Comparison of ENCODE assay signal across 8 mouse cellular contexts in genomic region chr17:10319431-10319684, GRCm38 (mm10). TPM values are rescaled to one million over a fixed set of nuclear protein-coding genes. Genes with fewer than 3 reads are reported as not detected.
A peak's percentile ranks its signal among the peaks of the same experiment; 100 is the strongest.
DNase-seq lines count a peak whose midpoint lies in the region; ATAC-seq and TF ChIP-seq lines count a peak whose summit lies in the region.

No protein-coding gene starts in this region.

- TF ChIP-seq POLR2A in liver, adult 2 months (IDR thresholded peaks at IDR 0.05; ENCODE audit: extremely low read depth, insufficient read depth, low read length), result no peak
- TF ChIP-seq POLR2A in myocyte (IDR thresholded peaks at IDR 0.05; ENCODE audit: insufficient read length, low read depth), result no peak

- DNase-seq in liver, adult 2 months (ENCODE audit: extremely low read depth, low read depth, low spot score), result no peak
- DNase-seq in liver, result no peak
- no peak for DNase-seq in left cerebral cortex, postnatal 14 days (ENCODE audit: low spot score in 2 of 2)
- no peak for DNase-seq in c-Kit-positive CD71-positive TER-119-positive erythroid progenitor cells, embryonic 14.5 days (ENCODE audit: low spot score)
- DNase-seq in kidney, adult 11 months, result no peak

- H3K36me3 ChIP-seq in liver, adult 2 months (ENCODE audit: control insufficient read depth, insufficient read depth, low read length), result no peaks in the 10 kb centered on the region
- H3K36me3 ChIP-seq in embryonic facial prominence, embryonic 13.5 days, result no peaks in the 10 kb centered on the region
- no peaks in the 10 kb centered on the region for H3K36me3 ChIP-seq in hindbrain, embryonic 16.5 days (ENCODE audit: control insufficient read depth, insufficient read depth, low read length)
- no peaks in the 10 kb centered on the region for H3K36me3 ChIP-seq in myocyte (ENCODE audit: control insufficient read depth, insufficient read depth)

- peak overlapping the region; percentile 68 for H3K4me2 ChIP-seq in embryonic facial prominence, embryonic 13.5 days
- H3K4me2 ChIP-seq in hindbrain, embryonic 16.5 days (ENCODE audit: low read length), result peak overlapping the region; percentile 8; the same call in 1 of the 2 replicates
- no peak overlapping the region for H3K4me2 ChIP-seq in myocyte (ENCODE audit: low read depth)

- peak overlapping the region; percentile 98 for H3K9ac ChIP-seq in liver, adult 2 months (ENCODE audit: low read depth, low read length)
- H3K9ac ChIP-seq in embryonic facial prominence, embryonic 13.5 days, result peak overlapping the region; percentile 95
- peak overlapping the region; percentile 98 for H3K9ac ChIP-seq in hindbrain, embryonic 16.5 days (ENCODE audit: low read depth, low read length)

- 13% methylated on average over 46 of the region's 46 CpGs for WGBS in liver, adult 2 months
- WGBS in embryonic facial prominence, embryonic 13.5 days, result under 1% methylated on average over 30 of the region's 46 CpGs
- WGBS in hindbrain, embryonic 16.5 days, result 0% methylated on average over 14 of the region's 46 CpGs

- peaks cover 11% of the 10 kb centered on the region; the same call in 1 of the 2 replicates for H3K79me2 ChIP-seq in liver, adult 2 months (ENCODE audit: control insufficient read depth, insufficient read depth, low read length)
- H3K79me2 ChIP-seq in myocyte (ENCODE audit: control insufficient read depth, insufficient read depth), result peaks cover 65% of the 10 kb centered on the region

- peak overlapping the region; percentile 94 for H3K27ac ChIP-seq in liver, adult 2 months (replicated peaks; ENCODE audit: insufficient read depth, low read depth, low read length)
- H3K27ac ChIP-seq in embryonic facial prominence, embryonic 13.5 days, result peak overlapping the region; percentile 97
- H3K27ac ChIP-seq in hindbrain, embryonic 16.5 days (ENCODE audit: low read depth, low read length), result peak overlapping the region; percentile 99

- H3K27me3 ChIP-seq in liver, adult 2 months (ENCODE audit: control insufficient read depth, insufficient read depth, low read length), result no peaks in the 10 kb centered on the region
- no peaks in the 10 kb centered on the region for H3K27me3 ChIP-seq in embryonic facial prominence, embryonic 13.5 days
- no peaks in the 10 kb centered on the region for H3K27me3 ChIP-seq in hindbrain, embryonic 16.5 days (replicated peaks; ENCODE audit: control insufficient read depth, insufficient read depth, low read length)
- H3K27me3 ChIP-seq in myocyte (ENCODE audit: control insufficient read depth, insufficient read depth, insufficient read length), result no peaks in the 10 kb centered on the region

- ATAC-seq in embryonic facial prominence, embryonic 13.5 days (ENCODE audit: insufficient number of reproducible peaks, insufficient read depth, low FRiP score, low TSS enrichment, low read depth), result no peak
- ATAC-seq in hindbrain, embryonic 16.5 days, result no peak

- H3ac ChIP-seq in myocyte (ENCODE audit: control insufficient read depth, insufficient read length), result peak overlapping the region; percentile 41

- H3K9me3 ChIP-seq in embryonic facial prominence, embryonic 13.5 days, result no peaks in the 10 kb centered on the region
- no peaks in the 10 kb centered on the region for H3K9me3 ChIP-seq in hindbrain, embryonic 16.5 days (ENCODE audit: control insufficient read depth, low read length)

- H3K4me1 ChIP-seq in liver, adult 2 months (ENCODE audit: control insufficient read depth, insufficient read depth, low read length), result peaks cover 11% of the 10 kb centered on the region; the same call in 1 of the 2 replicates
- H3K4me1 ChIP-seq in embryonic facial prominence, embryonic 13.5 days, result peaks cover 19% of the 10 kb centered on the region
- peaks cover 9% of the 10 kb centered on the region for H3K4me1 ChIP-seq in hindbrain, embryonic 16.5 days (ENCODE audit: control insufficient read depth, insufficient read depth, low read depth, low read length)

- H3K4me3 ChIP-seq in liver, adult 2 months (ENCODE audit: insufficient read depth, low read depth, low read length), result peak overlapping the region; percentile 100
- peak overlapping the region; percentile 89 for H3K4me3 ChIP-seq in embryonic facial prominence, embryonic 13.5 days
- H3K4me3 ChIP-seq in hindbrain, embryonic 16.5 days (ENCODE audit: low read length), result peak overlapping the region; percentile 93
- H3K4me3 ChIP-seq in myocyte, result peak overlapping the region; percentile 25

- TF ChIP-seq CTCF in liver, adult 2 months (IDR thresholded peaks at IDR 0.05; ENCODE audit: low read depth, low read length), result no peak

- intact Hi-C loops in left cerebral cortex, postnatal 14 days (cut with DNase I), result loop anchor here (5.0 to 10.0 kb wide), 7 partner anchors 173 to 1658 kb away; no protein-coding TSS in a partner anchor

TF ChIP-seq in myocyte, 11 proteins besides CTCF, POLR2A, EP300 and RAD21:
- TF ChIP-seq MYOG (IDR thresholded peaks at IDR 0.05; ENCODE audit: control insufficient read depth in 1 of 3, insufficient read depth in 1 of 3, insufficient read length in 2 of 3, low read depth in 2 of 3) (no peak), TCF3 (IDR thresholded peaks at IDR 0.05; ENCODE audit: insufficient read length, low read depth) (no peak), CEBPB (IDR thresholded peaks at IDR 0.05; ENCODE audit: insufficient read depth, poor library complexity, severe bottlenecking) (no peak), TCF12 (IDR thresholded peaks at IDR 0.05; ENCODE audit: insufficient read depth, poor library complexity, severe bottlenecking) (no peak), MYOD1 (IDR thresholded peaks at IDR 0.05; ENCODE audit: control insufficient read depth in 1 of 3, insufficient read length in 2 of 3, low read depth in 2 of 3) (no peak), MAX (IDR thresholded peaks at IDR 0.05; ENCODE audit: low read depth) (no peak), POLR2AphosphoS2 (IDR thresholded peaks at IDR 0.05; ENCODE audit: insufficient read length, low read depth) (no peak), E2F4 (IDR thresholded peaks at IDR 0.05; ENCODE audit: insufficient read depth) (no peak), SRF (IDR thresholded peaks at IDR 0.05; ENCODE audit: control insufficient read depth, insufficient read length, low read depth) (no peak), REST (IDR thresholded peaks at IDR 0.05; ENCODE audit: insufficient read depth, insufficient read length) (no peak), USF1 (IDR thresholded peaks at IDR 0.05; ENCODE audit: low read depth) (no peak)

RNA-seq across cellular contexts. Expression of gene Qk, which starts 0.3 kb away (rescaled TPM):
- 30.4 and 33.1 TPM in 2 replicates for total RNA-seq in liver, adult 2 months (2014; rRNA removed)
- polyA plus RNA-seq in liver, adult 2 months (2012; rRNA removed), result 52.4 and 58.7 TPM in 2 replicates
- 30.4 TPM in 2 replicates for polyA plus RNA-seq in embryonic facial prominence, embryonic 13.5 days (2015; fragmentation: Nextera tagmentation; extraction: Ambion mirVana)
- 46.3 and 47.5 TPM in 2 replicates for polyA plus RNA-seq in hindbrain, embryonic 16.5 days (2015; fragmentation: Nextera tagmentation; extraction: Ambion mirVana)
- 85.6 TPM for polyA plus RNA-seq in myocyte (2012; fragmentation: generic; extraction: Trizol)
- 100 to 1,000 TPM; 339 to 352 TPM for total RNA-seq in left cerebral cortex, postnatal 14 days (2021)

Comparison
In these comparisons a context has a peak if more than half of its experiments do, and no peak if none do; other contexts are left out.
1. H3K4me3 ChIP-seq: peak in every context shown above with its lines; median percentile 100 in liver, adult 2 months; 93 in hindbrain, embryonic 16.5 days; 89 in embryonic facial prominence, embryonic 13.5 days; 25 in myocyte.